Mouse (Mus musculus): Measurements from ENCODE around the gene Nob1. TPM values are rescaled to one million over a fixed set of nuclear protein-coding genes. Genes with fewer than 3 reads are reported as not detected.

The Nob1 gene
- polyA plus RNA-seq, 2 experiments from 2014 or later = 56.2 to 62.4 TPM

- ATAC-seq = no peak
Observed at GRCm38 (mm10) chr8:107386171-107386570, 38.7 kb downstream of the Nob1 start.

GRCm38 (mm10) chr8:107385063-107385462 is 39.8 kb downstream of the Nob1 start:
- no peak for ATAC-seq

DNA sequence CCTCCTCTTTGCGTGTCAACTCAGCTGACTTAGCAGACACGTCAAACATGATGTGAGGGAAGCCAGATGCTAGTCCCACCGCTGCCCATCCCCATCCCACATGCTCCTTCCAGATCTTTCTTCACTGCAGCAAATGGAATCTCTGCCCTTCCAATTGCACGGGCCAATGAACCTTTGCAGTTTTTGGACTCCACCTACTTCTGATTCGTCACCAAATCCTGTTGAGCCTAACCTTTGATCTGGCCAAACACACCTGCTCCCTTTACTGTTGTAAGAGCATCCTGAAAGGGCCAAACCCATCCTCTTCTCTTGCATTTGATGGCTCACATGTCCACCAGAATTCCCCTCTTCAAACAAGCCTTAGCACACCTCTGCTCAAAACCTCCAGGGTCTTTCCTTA is 40.2 kb downstream of the Nob1 start:
- no peak for ATAC-seq

DNA sequence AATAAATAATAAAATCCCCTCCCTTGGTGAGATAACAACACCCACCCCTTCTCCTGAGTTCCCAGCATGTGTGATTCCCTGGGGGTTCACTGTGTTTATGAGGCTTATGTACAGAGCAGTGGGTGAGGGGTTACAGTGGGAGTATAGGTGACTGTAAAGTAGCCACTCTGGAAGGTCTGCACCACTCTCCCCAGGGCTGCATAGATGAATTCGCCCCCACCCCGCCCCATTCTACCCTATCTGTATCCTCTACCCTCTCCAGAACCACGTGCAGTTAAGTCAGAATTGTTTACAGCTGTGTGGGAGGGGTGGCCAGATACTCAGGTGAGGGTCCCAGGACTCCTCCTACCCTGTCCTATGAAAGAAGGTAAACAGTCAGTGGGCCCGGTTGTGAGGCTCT is 42.0 kb downstream of the Nob1 start:
- ATAC-seq = no peak

DNA sequence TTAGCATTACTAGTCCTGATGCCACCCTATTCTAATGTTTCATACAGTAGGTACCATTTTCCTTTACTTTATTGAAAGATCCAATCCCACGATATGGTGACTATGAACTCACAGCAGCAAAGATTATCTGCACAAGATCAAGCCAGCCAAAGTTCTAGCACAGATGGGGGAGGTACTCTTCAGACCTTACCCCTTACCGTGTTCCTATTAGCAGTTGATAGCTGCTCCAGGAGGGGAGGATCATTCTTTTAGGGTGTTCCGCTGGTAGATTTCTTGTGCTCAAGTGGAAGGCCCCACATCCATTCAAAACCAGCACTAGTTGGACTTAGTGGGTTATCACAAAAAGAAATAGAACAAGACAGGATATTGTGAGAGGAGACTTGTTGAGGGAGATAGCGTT is 43.2 kb downstream of the Nob1 start:
- no peak for ATAC-seq

GRCm38 (mm10) chr8:107380734-107381133 is 44.1 kb downstream of the Nob1 start:
- ATAC-seq = no peak

DNA sequence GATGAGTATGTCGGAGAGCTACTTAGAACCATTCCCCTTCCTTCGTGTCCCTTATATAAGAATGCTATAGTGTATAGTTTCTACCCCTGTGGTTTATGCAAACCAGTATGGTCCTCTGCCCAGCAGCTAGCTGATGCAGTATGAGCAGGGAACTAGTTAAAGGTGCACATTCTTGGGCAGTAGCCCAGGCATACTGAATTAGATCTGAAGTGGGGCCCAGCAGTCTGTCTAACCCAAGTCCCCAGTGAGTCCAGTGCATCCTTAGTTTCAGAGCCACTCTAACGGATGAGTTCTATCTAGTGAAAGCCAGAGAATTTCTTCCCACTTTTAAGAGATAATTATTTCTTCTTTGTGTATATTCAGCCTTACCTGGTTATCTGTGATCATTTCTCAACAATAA is 47.5 kb downstream of the Nob1 start:
- ATAC-seq = no peak

- no peak for ATAC-seq
Observed at GRCm38 (mm10) chr8:107370311-107370710, 54.5 kb downstream of the Nob1 start.

Other genes with a start within 250 kb of the Nob1 start
- 10 to 100 TPM; 13.4 to 16.4 TPM for gene Nfat5, start 131.6 kb downstream of the Nob1 start, polyA plus RNA-seq (2017; shearing (Covaris generic))
- gene Nqo1, start 21.8 kb downstream of the Nob1 start, polyA plus RNA-seq (2017; shearing (Covaris generic)) = 1 to 10 TPM; 2.1 to 4.2 TPM
- 100 to 1,000 TPM in 1 of 2 experiments, 10 to 100 TPM in 1; 82.0 to 116 TPM for gene Wwp2, start 11.3 kb upstream of the Nob1 start, polyA plus RNA-seq (2017; shearing (Covaris generic))
- gene Psmd7, start 163.4 kb upstream of the Nob1 start, polyA plus RNA-seq (2017; shearing (Covaris generic)) = 100 to 1,000 TPM; 113 to 143 TPM